Mouse (Mus musculus): ENCODE results near the gene Sema4b. TPM values are rescaled to one million over a fixed set of nuclear protein-coding genes. Genes with fewer than 3 reads are reported as not detected.

The Sema4b gene
- polyA plus RNA-seq, 1 experiment from 2014 or later, result 11.6 TPM

- no peak for ATAC-seq
- no peak overlapping the region for H3K27ac ChIP-seq (ENCODE audit: low read length)
- WGBS, result 91% methylated on average over 4 of the region's 4 CpGs
- H3K4me2 ChIP-seq (replicated peaks; ENCODE audit: low read depth, low read length), result no peak overlapping the region
- no peaks in the 10 kb centered on the region for H3K4me1 ChIP-seq (ENCODE audit: insufficient read depth, low read depth, low read length)
- no peak for DNase-seq (ENCODE audit: low spot score)
- no peak overlapping the region for H3K9ac ChIP-seq (replicated peaks; ENCODE audit: low read depth)
- no peaks in the 10 kb centered on the region for H3K9me3 ChIP-seq (ENCODE audit: low read length)
- no peaks in the 10 kb centered on the region for H3K27me3 ChIP-seq (replicated peaks; ENCODE audit: insufficient read depth, low read length)
- H3K4me3 ChIP-seq (ENCODE audit: low read depth, low read length), result no peak overlapping the region
- H3K36me3 ChIP-seq (ENCODE audit: insufficient read depth, low read length), result 0 out of 2 replicates have a peak, but pooled peaks cover 5% of the 10 kb centered on the region
- TF ChIP-seq CTCF (IDR thresholded peaks at IDR 0.05) (no peak), EP300 (IDR thresholded peaks at IDR 0.05) (no peak)
Observed at GRCm38 (mm10) chr7:80244851-80245250, 58.2 kb downstream of the Sema4b start.

- Histone ChIP-seq H3K36me3 (ENCODE audit: insufficient read depth, low read length) (0 out of 2 replicates have a peak, but pooled peaks cover 3% of the 10 kb centered on the region), H3K4me1 (ENCODE audit: insufficient read depth, low read depth, low read length) (no peaks in the 10 kb centered on the region), H3K9ac (replicated peaks; ENCODE audit: low read depth) (0 out of 2 replicates have a peak within 1 kb of the TSS, but pooled peaks have one; percentile 50), H3K9me3 (ENCODE audit: low read length) (no peaks in the 10 kb centered on the region), H3K4me2 (replicated peaks; ENCODE audit: low read depth, low read length) (peak within 1 kb of the TSS; percentile 65), H3K27ac (ENCODE audit: low read length) (peak within 1 kb of the TSS; percentile 84), H3K27me3 (replicated peaks; ENCODE audit: insufficient read depth, low read length) (no peaks in the 10 kb centered on the region), H3K4me3 (ENCODE audit: low read depth, low read length) (peak within 1 kb of the TSS; percentile 55)
- TF ChIP-seq CTCF (IDR thresholded peaks at IDR 0.05) (peak; percentile 64), EP300 (IDR thresholded peaks at IDR 0.05) (peak; percentile 62)
- WGBS, result under 1% methylated on average over 46 of the region's 48 CpGs
- DNase-seq (ENCODE audit: low spot score), result peak; percentile 99
- peak; percentile 99 for ATAC-seq
Observed at GRCm38 (mm10) chr7:80246148-80246721, 59.6 kb downstream of the Sema4b start, which contains the start of gene Ttll13. TSS of gene Ttll13 (plus strand) at chr7:80246376.

- ATAC-seq, result no peak
- H3K9ac ChIP-seq (replicated peaks; ENCODE audit: low read depth), result no peak overlapping the region
Observed at GRCm38 (mm10) chr7:80246859-80247258, 60.2 kb downstream of the Sema4b start.

GRCm38 (mm10) chr7:80252437-80252836 is 65.8 kb downstream of the Sema4b start:
- no peak for DNase-seq (ENCODE audit: low spot score)
- no peaks in the 10 kb centered on the region for H3K9me3 ChIP-seq (ENCODE audit: low read length)
- H3K9ac ChIP-seq (replicated peaks; ENCODE audit: low read depth), result no peak overlapping the region
- no peaks in the 10 kb centered on the region for H3K36me3 ChIP-seq (ENCODE audit: insufficient read depth, low read length)
- no peak for TF ChIP-seq EP300 (IDR thresholded peaks at IDR 0.05)
- H3K4me2 ChIP-seq (replicated peaks; ENCODE audit: low read depth, low read length), result no peak overlapping the region
- 78% methylated on average over 7 of the region's 7 CpGs for WGBS
- ATAC-seq, result no peak
- no peak overlapping the region for H3K27ac ChIP-seq (ENCODE audit: low read length)
- H3K27me3 ChIP-seq (replicated peaks; ENCODE audit: insufficient read depth, low read length), result no peaks in the 10 kb centered on the region; the same call in 1 of the 2 replicates
- H3K4me3 ChIP-seq (ENCODE audit: low read depth, low read length), result no peak overlapping the region
- no peaks in the 10 kb centered on the region for H3K4me1 ChIP-seq (ENCODE audit: insufficient read depth, low read depth, low read length)

More at GRCm38 (mm10) chr7:80246859-80247258, 60.2 kb downstream of the Sema4b start:
- Histone ChIP-seq H3K4me1 (ENCODE audit: insufficient read depth, low read depth, low read length) (no peaks in the 10 kb centered on the region), H3K36me3 (ENCODE audit: insufficient read depth, low read length) (no peaks in the 10 kb centered on the region), H3K27ac (ENCODE audit: low read length) (no peak overlapping the region), H3K4me3 (ENCODE audit: low read depth, low read length) (peak overlapping the region; percentile 55), H3K27me3 (replicated peaks; ENCODE audit: insufficient read depth, low read length) (no peaks in the 10 kb centered on the region), H3K9me3 (ENCODE audit: low read length) (no peaks in the 10 kb centered on the region), H3K4me2 (replicated peaks; ENCODE audit: low read depth, low read length) (peak overlapping the region; percentile 65)
- 41% methylated on average over 7 of the region's 7 CpGs for WGBS
- peak; percentile 27 for DNase-seq (ENCODE audit: low spot score)
- no peak for TF ChIP-seq EP300 (IDR thresholded peaks at IDR 0.05)
- no peak for TF ChIP-seq CTCF (IDR thresholded peaks at IDR 0.05)

- DNase-seq (ENCODE audit: low spot score), result no peak
- H3K9me3 ChIP-seq (ENCODE audit: low read length), result no peaks in the 10 kb centered on the region
- H3K36me3 ChIP-seq (ENCODE audit: insufficient read depth, low read length), result no peaks in the 10 kb centered on the region
- 82% methylated on average over 11 of the region's 11 CpGs for WGBS
- no peak overlapping the region for H3K4me2 ChIP-seq (replicated peaks; ENCODE audit: low read depth, low read length)
- H3K9ac ChIP-seq (replicated peaks; ENCODE audit: low read depth), result no peak overlapping the region
- H3K4me1 ChIP-seq (ENCODE audit: insufficient read depth, low read depth, low read length), result no peaks in the 10 kb centered on the region
- H3K27ac ChIP-seq (ENCODE audit: low read length), result no peak overlapping the region
- H3K4me3 ChIP-seq (ENCODE audit: low read depth, low read length), result no peak overlapping the region
- ATAC-seq, result no peak
- TF ChIP-seq CTCF (IDR thresholded peaks at IDR 0.05) (no peak), EP300 (IDR thresholded peaks at IDR 0.05) (no peak)
- no peaks in the 10 kb centered on the region; the same call in 1 of the 2 replicates for H3K27me3 ChIP-seq (replicated peaks; ENCODE audit: insufficient read depth, low read length)
Observed at GRCm38 (mm10) chr7:80252886-80253285, 66.2 kb downstream of the Sema4b start.

GRCm38 (mm10) chr7:80255981-80256380 is 69.3 kb downstream of the Sema4b start:
- Histone ChIP-seq H3K4me3 (ENCODE audit: low read depth, low read length) (no peak overlapping the region), H3K9ac (replicated peaks; ENCODE audit: low read depth) (no peak overlapping the region), H3K4me1 (ENCODE audit: insufficient read depth, low read depth, low read length) (no peaks in the 10 kb centered on the region), H3K36me3 (ENCODE audit: insufficient read depth, low read length) (no peaks in the 10 kb centered on the region), H3K4me2 (replicated peaks; ENCODE audit: low read depth, low read length) (no peak overlapping the region), H3K27ac (ENCODE audit: low read length) (no peak overlapping the region), H3K9me3 (ENCODE audit: low read length) (no peaks in the 10 kb centered on the region), H3K27me3 (replicated peaks; ENCODE audit: insufficient read depth, low read length) (no peaks in the 10 kb centered on the region; the same call in 1 of the 2 replicates)
- 76% methylated on average over 2 of the region's 2 CpGs for WGBS
- peak; percentile 36 for TF ChIP-seq CTCF (IDR thresholded peaks at IDR 0.05)
- no peak for TF ChIP-seq EP300 (IDR thresholded peaks at IDR 0.05)
- no peak for ATAC-seq
- DNase-seq (ENCODE audit: low spot score), result no peak
